In genomic region chr8:84073230-84073976, GRCm38 (mm10) we compare ENCODE assay signal across 11 mouse cellular contexts. TPM values are rescaled to one million over a fixed set of nuclear protein-coding genes. Genes with fewer than 3 reads are reported as not detected.
DNase-seq lines count a peak whose midpoint lies in the region; ATAC-seq and TF ChIP-seq lines count a peak whose summit lies in the region.
"Had no signal": no experiment of that assay in that cellular context is flagged by ENCODE, and none has a peak within 500 bp of the region (broad histone marks: within the 10 kb centered on the region; RNA-seq: fewer than 3 reads in every experiment).

No protein-coding gene starts in this region.

- H3K4me3 ChIP-seq in neural tube, embryonic 12.5 days = no peak overlapping the region
- no peak overlapping the region for H3K4me3 ChIP-seq in embryonic facial prominence, embryonic 13.5 days
- no peak overlapping the region for H3K4me3 ChIP-seq in hindbrain, postnatal 0 days (ENCODE audit: low read length)
- H3K4me3 ChIP-seq in stomach, postnatal 0 days (ENCODE audit: low read depth, low read length) = no peak overlapping the region

- no peaks in the 10 kb centered on the region for H3K9me3 ChIP-seq in neural tube, embryonic 12.5 days
- H3K9me3 ChIP-seq in embryonic facial prominence, embryonic 13.5 days = no peaks in the 10 kb centered on the region
- H3K9me3 ChIP-seq in hindbrain, postnatal 0 days (ENCODE audit: low read length) = no peaks in the 10 kb centered on the region
- H3K9me3 ChIP-seq in stomach, postnatal 0 days (ENCODE audit: control insufficient read depth, low read length) = no peaks in the 10 kb centered on the region

- H3K27ac ChIP-seq in neural tube, embryonic 12.5 days = 0 out of 2 replicates have a peak overlapping the region, but pooled peaks have one; percentile 17
- H3K27ac ChIP-seq in embryonic facial prominence, embryonic 13.5 days = peak overlapping the region; percentile 16; the same call in 1 of the 2 replicates
- H3K27ac ChIP-seq in hindbrain, postnatal 0 days = 0 out of 2 replicates have a peak overlapping the region, but pooled peaks have one; percentile 0
- H3K27ac ChIP-seq in stomach, postnatal 0 days (replicated peaks) = no peak overlapping the region
- H3K27ac ChIP-seq: liver, embryonic 14.5 days had no signal

- H3K9ac ChIP-seq in neural tube, embryonic 12.5 days = peak overlapping the region; percentile 26; the same call in 1 of the 2 replicates
- H3K9ac ChIP-seq in embryonic facial prominence, embryonic 13.5 days = 0 out of 2 replicates have a peak overlapping the region, but pooled peaks have one; percentile 27
- no peak overlapping the region for H3K9ac ChIP-seq in hindbrain, postnatal 0 days (replicated peaks; ENCODE audit: low read length)
- H3K9ac ChIP-seq in stomach, postnatal 0 days (ENCODE audit: low read length) = 0 out of 2 replicates have a peak overlapping the region, but pooled peaks have one; percentile 18
- H3K9ac ChIP-seq: liver, embryonic 14.5 days had no signal

- 54% methylated on average over 10 of the region's 10 CpGs for WGBS in neural tube, embryonic 12.5 days
- 53% methylated on average over 10 of the region's 10 CpGs for WGBS in embryonic facial prominence, embryonic 13.5 days
- 37% methylated on average over 10 of the region's 10 CpGs for WGBS in hindbrain, postnatal 0 days
- 59% methylated on average over 10 of the region's 10 CpGs for WGBS in stomach, postnatal 0 days

- no peak for DNase-seq in neural tube, embryonic 10.5 days (ENCODE audit: extremely low spot score, low spot score)
- DNase-seq in hindbrain, postnatal 0 days (ENCODE audit: low spot score) = peak; percentile 28
- DNase-seq in stomach, postnatal 0 days (ENCODE audit: low spot score) = no peak
- no peak for DNase-seq in adrenal gland, postnatal 10 days
- no peak for DNase-seq in heart, postnatal 4 days
- DNase-seq: heart, postnatal 10 days had no signal

- 0 out of 2 replicates have a peak overlapping the region, but pooled peaks have one; percentile 12 for H3K4me2 ChIP-seq in neural tube, embryonic 12.5 days (replicated peaks)
- H3K4me2 ChIP-seq in embryonic facial prominence, embryonic 13.5 days = no peak overlapping the region
- H3K4me2 ChIP-seq in hindbrain, postnatal 0 days (ENCODE audit: low read depth, low read length) = no peak overlapping the region
- H3K4me2 ChIP-seq in stomach, postnatal 0 days (replicated peaks; ENCODE audit: low read depth) = no peak overlapping the region

- H3K36me3 ChIP-seq in neural tube, embryonic 12.5 days = peaks cover 21% of the 10 kb centered on the region
- peaks cover 30% of the 10 kb centered on the region for H3K36me3 ChIP-seq in embryonic facial prominence, embryonic 13.5 days
- H3K36me3 ChIP-seq in hindbrain, postnatal 0 days (ENCODE audit: insufficient read depth, low read length) = peaks cover 13% of the 10 kb centered on the region; the same call in 1 of the 2 replicates
- H3K36me3 ChIP-seq in stomach, postnatal 0 days (ENCODE audit: control insufficient read depth, insufficient read depth, low read length) = no peaks in the 10 kb centered on the region

- peaks cover 43% of the 10 kb centered on the region for H3K4me1 ChIP-seq in neural tube, embryonic 12.5 days
- peaks cover 42% of the 10 kb centered on the region for H3K4me1 ChIP-seq in embryonic facial prominence, embryonic 13.5 days
- peaks cover 23% of the 10 kb centered on the region for H3K4me1 ChIP-seq in hindbrain, postnatal 0 days (ENCODE audit: insufficient read depth, low read length)
- peaks cover 2% of the 10 kb centered on the region; the same call in 1 of the 2 replicates for H3K4me1 ChIP-seq in stomach, postnatal 0 days (replicated peaks; ENCODE audit: control insufficient read depth, insufficient read depth)

- TF ChIP-seq EP300 in stomach, postnatal 0 days (optimal IDR thresholded peaks at IDR 0.05) = no peak

- no peak for ATAC-seq in neural tube, embryonic 12.5 days (ENCODE audit: low FRiP score, low read depth)
- no peak for ATAC-seq in embryonic facial prominence, embryonic 13.5 days (ENCODE audit: insufficient number of reproducible peaks, insufficient read depth, low FRiP score, low TSS enrichment, low read depth)
- ATAC-seq in hindbrain, postnatal 0 days = no peak
- no peak for ATAC-seq in stomach, postnatal 0 days (ENCODE audit: low FRiP score, low TSS enrichment)

- H3K27me3 ChIP-seq in neural tube, embryonic 12.5 days (replicated peaks) = no peaks in the 10 kb centered on the region
- H3K27me3 ChIP-seq in embryonic facial prominence, embryonic 13.5 days = no peaks in the 10 kb centered on the region
- H3K27me3 ChIP-seq in hindbrain, postnatal 0 days (ENCODE audit: insufficient read depth, low read length) = no peaks in the 10 kb centered on the region
- H3K27me3 ChIP-seq in stomach, postnatal 0 days (ENCODE audit: control insufficient read depth, insufficient read depth, low read length) = no peaks in the 10 kb centered on the region

- TF ChIP-seq CTCF in hindbrain, postnatal 0 days (IDR thresholded peaks at IDR 0.05; ENCODE audit: low read depth) = no peak
- no peak for TF ChIP-seq CTCF in stomach, postnatal 0 days (IDR thresholded peaks at IDR 0.05; ENCODE audit: low read depth)

RNA-seq across cellular contexts. Expression of gene Rfx1, which starts 6.8 kb away (rescaled TPM):
- 9.1 and 9.3 TPM in 2 replicates for polyA plus RNA-seq in neural tube, embryonic 12.5 days (2016; fragmentation: Nextera tagmentation; extraction: Ambion mirVana)
- polyA plus RNA-seq in embryonic facial prominence, embryonic 13.5 days (2015; fragmentation: Nextera tagmentation; extraction: Ambion mirVana) = 8.7 and 10.1 TPM in 2 replicates
- total RNA-seq in hindbrain, postnatal 0 days (2014; rRNA removed) = 29.0 and 30.0 TPM in 2 replicates
- polyA plus RNA-seq in hindbrain, postnatal 0 days (2015; fragmentation: Nextera tagmentation; extraction: Ambion mirVana) = 6.0 and 6.2 TPM in 2 replicates
- 2.7 and 3.0 TPM in 2 replicates for polyA plus RNA-seq in stomach, postnatal 0 days (2015; fragmentation: Nextera tagmentation; extraction: Ambion mirVana)
- total RNA-seq in adrenal gland, postnatal 10 days (2021) = 10 to 100 TPM; 12.4 to 14.7 TPM
- 10 to 100 TPM; 12.5 to 13.5 TPM for total RNA-seq in heart, postnatal 4 days (2021)

RNA-seq across cellular contexts. Expression of gene Gm10643, which starts 8.5 kb away (rescaled TPM):
- 1.6 and 2.2 TPM in 2 replicates for polyA plus RNA-seq in neural tube, embryonic 12.5 days (2016; fragmentation: Nextera tagmentation; extraction: Ambion mirVana)
- polyA plus RNA-seq in embryonic facial prominence, embryonic 13.5 days (2015; fragmentation: Nextera tagmentation; extraction: Ambion mirVana) = 1.6 and 2.0 TPM in 2 replicates
- total RNA-seq in hindbrain, postnatal 0 days (2014; rRNA removed) = 0.25 and 3.0 TPM in 2 replicates
- polyA plus RNA-seq in hindbrain, postnatal 0 days (2015; fragmentation: Nextera tagmentation; extraction: Ambion mirVana) = 1.6 and 2.4 TPM in 2 replicates
- 0.96 and 1.2 TPM in 2 replicates for polyA plus RNA-seq in stomach, postnatal 0 days (2015; fragmentation: Nextera tagmentation; extraction: Ambion mirVana)
- 1 to 10 TPM; 2.2 to 3.1 TPM for total RNA-seq in adrenal gland, postnatal 10 days (2021)
- total RNA-seq in heart, postnatal 4 days (2021) = 1 to 10 TPM; 3.7 to 4.5 TPM

RNA-seq across cellular contexts. Expression of gene Rln3, which starts 28.6 kb away (rescaled TPM):
- polyA plus RNA-seq in neural tube, embryonic 12.5 days (2016; fragmentation: Nextera tagmentation; extraction: Ambion mirVana) = not detected in 2 replicates
- not detected in 2 replicates for polyA plus RNA-seq in embryonic facial prominence, embryonic 13.5 days (2015; fragmentation: Nextera tagmentation; extraction: Ambion mirVana)
- total RNA-seq in hindbrain, postnatal 0 days (2014; rRNA removed) = 9.0 and 18.8 TPM in 2 replicates
- polyA plus RNA-seq in hindbrain, postnatal 0 days (2015; fragmentation: Nextera tagmentation; extraction: Ambion mirVana) = 6.1 and 6.6 TPM in 2 replicates
- polyA plus RNA-seq in stomach, postnatal 0 days (2015; fragmentation: Nextera tagmentation; extraction: Ambion mirVana) = 0.17 TPM in 1 of 2 replicates, not detected in the other
- total RNA-seq in adrenal gland, postnatal 10 days (2021) = under 1 TPM in 1 of 2 experiments, not detected in 1; 0.51 TPM
- total RNA-seq in heart, postnatal 4 days (2021) = not detected
- total RNA-seq: heart, postnatal 10 days; layer of hippocampus, adult 18-20 months; MEL had no signal
- polyA plus RNA-seq: liver, embryonic 14.5 days had no signal

RNA-seq across cellular contexts. Expression of gene Il27ra, which starts 31.0 kb away (rescaled TPM):
- 0.28 and 0.29 TPM in 2 replicates for polyA plus RNA-seq in neural tube, embryonic 12.5 days (2016; fragmentation: Nextera tagmentation; extraction: Ambion mirVana)
- 0.66 and 1.0 TPM in 2 replicates for polyA plus RNA-seq in embryonic facial prominence, embryonic 13.5 days (2015; fragmentation: Nextera tagmentation; extraction: Ambion mirVana)
- total RNA-seq in hindbrain, postnatal 0 days (2014; rRNA removed) = 0.29 and 0.47 TPM in 2 replicates
- 0.29 and 0.62 TPM in 2 replicates for polyA plus RNA-seq in hindbrain, postnatal 0 days (2015; fragmentation: Nextera tagmentation; extraction: Ambion mirVana)
- 0.40 and 0.44 TPM in 2 replicates for polyA plus RNA-seq in stomach, postnatal 0 days (2015; fragmentation: Nextera tagmentation; extraction: Ambion mirVana)
- 1 to 10 TPM; 5.3 to 6.9 TPM for total RNA-seq in adrenal gland, postnatal 10 days (2021)
- total RNA-seq in heart, postnatal 4 days (2021) = 1 to 10 TPM; 4.0 to 4.2 TPM

RNA-seq across cellular contexts. Expression of gene Dcaf15, which starts 31.2 kb away (rescaled TPM):
- polyA plus RNA-seq in neural tube, embryonic 12.5 days (2016; fragmentation: Nextera tagmentation; extraction: Ambion mirVana) = 18.0 and 19.6 TPM in 2 replicates
- polyA plus RNA-seq in embryonic facial prominence, embryonic 13.5 days (2015; fragmentation: Nextera tagmentation; extraction: Ambion mirVana) = 10.8 and 12.2 TPM in 2 replicates
- total RNA-seq in hindbrain, postnatal 0 days (2014; rRNA removed) = 77.0 and 77.6 TPM in 2 replicates
- polyA plus RNA-seq in hindbrain, postnatal 0 days (2015; fragmentation: Nextera tagmentation; extraction: Ambion mirVana) = 18.4 and 18.5 TPM in 2 replicates
- 4.1 and 4.4 TPM in 2 replicates for polyA plus RNA-seq in stomach, postnatal 0 days (2015; fragmentation: Nextera tagmentation; extraction: Ambion mirVana)
- total RNA-seq in adrenal gland, postnatal 10 days (2021) = 10 to 100 TPM; 17.7 to 20.6 TPM
- total RNA-seq in heart, postnatal 4 days (2021) = 10 to 100 TPM; 19.7 to 20.5 TPM
